Mouse (Mus musculus): ENCODE results near the gene Carmil3. TPM values are rescaled to one million over a fixed set of nuclear protein-coding genes. Genes with fewer than 3 reads are reported as not detected.

Gene Carmil3
- polyA plus RNA-seq, 1 experiment = 2.5 TPM

GRCm38 (mm10) chr14:55495509-55496240 is 5.2 kb downstream of the Carmil3 start:
- DNase-seq (ENCODE audit: low read depth) = no peak

DNA sequence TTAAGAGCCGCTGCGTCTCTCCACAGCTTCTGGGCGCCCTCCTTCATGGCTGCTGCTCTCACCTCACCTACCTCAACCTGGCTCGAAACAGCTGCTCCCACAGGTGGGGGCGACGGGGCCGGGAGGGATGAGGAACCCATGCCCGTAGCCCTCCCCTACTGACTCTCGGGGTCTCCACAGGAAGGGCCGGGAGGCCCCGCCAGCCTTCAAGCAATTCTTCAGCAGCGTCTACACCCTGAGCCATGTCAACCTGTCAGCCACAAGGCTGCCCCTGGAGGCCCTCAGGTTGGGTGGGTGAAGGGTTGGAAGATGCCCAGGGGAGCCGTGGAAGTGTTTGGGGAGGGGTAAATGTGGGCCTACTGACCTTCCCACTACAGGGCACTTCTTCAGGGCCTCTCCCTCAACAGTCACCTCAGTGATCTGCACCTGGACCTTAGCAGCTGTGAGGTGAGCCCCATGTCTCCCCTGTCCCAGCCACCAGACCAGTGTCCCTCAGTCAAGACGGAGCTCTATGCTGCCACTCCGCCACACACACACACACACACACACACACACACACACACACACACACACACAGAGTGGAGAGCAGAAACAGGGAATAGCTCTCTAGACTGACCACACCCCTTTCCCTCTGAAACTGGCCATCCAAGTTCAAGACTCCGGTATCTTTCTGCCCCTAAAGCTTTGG is 6.5 kb downstream of the Carmil3 start:
- DNase-seq (ENCODE audit: low read depth) = no peak

DNA sequence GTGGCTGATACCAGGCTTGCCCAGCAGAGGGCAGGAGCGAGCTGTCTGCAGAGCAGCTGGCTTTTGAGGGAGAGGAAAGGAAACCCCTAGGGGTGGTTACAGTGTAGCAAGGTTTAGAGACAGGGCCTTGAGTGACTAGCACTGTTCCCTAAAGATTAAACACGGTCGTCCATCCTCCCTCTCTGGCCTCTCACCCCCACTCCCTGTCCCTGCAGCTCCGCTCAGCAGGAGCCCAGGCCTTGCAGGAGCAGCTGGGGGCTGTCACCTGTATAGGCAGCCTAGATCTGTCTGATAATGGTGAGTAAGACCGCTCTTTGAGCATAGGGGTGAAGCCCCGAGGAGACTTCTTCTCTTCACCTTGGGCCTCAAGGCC is 7.0 kb downstream of the Carmil3 start:
- DNase-seq (ENCODE audit: low read depth) = no peak

DNA sequence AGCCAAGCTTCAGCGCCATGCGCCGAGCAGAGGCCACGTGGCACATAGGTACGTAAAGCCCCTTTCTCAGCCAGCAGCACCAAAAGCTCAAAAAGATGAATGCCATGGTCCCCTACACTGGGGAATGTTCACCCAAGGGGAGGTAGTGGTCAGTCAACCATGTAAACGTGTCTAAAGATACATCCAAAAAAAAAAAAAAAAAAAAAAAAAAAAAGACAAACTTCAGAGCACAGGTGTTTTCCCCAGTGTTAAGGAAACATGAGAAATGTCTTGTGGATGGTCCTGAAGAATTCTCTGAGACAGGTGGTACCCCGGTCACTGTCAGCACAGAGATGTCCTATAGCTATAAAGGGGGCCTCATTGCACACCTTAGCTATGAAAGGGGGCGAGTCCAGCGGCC is 15.2 kb downstream of the Carmil3 start:
- DNase-seq (ENCODE audit: low read depth) = no peak

DNA sequence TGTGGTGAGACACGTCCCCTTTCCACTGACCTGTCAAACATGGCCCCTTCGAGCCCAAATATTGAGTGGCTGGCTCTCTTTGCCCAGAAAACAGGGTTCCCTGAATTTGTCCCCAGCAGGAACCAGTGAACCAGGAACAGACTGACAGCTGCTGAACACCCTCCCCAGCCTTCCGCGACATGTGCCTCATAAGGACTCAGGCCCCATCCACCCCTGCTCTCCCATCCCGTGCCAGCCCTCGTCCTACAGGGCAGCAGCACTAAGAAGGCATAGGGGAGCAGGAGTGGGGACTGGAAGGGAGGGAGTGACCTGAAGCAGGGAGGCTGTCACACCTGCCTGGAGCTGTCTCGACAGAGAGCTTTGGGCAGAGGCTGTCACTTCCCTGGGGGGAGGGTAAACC is 17.4 kb downstream of the Carmil3 start:
- no peak for DNase-seq (ENCODE audit: low read depth)

DNA sequence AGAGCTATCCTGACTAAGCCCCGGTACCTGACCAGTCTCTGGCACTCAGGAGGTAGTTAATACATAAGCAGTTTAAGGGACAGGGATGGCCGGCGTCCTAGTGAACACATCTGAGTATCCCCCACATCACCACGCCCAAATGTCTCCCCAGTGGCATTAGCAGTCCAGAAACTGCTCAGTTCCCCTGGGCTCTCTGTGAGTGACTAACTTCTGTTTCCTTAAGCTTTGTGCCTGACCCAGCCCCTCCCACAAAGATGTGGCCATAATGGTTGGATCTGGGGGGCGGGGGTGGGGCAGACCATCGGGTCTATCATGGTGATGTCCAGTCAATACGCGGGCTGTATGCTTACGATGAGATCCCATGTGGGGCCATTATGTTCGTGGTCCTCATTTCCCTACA is 19.1 kb downstream of the Carmil3 start:
- DNase-seq (ENCODE audit: low read depth) = no peak

DNA sequence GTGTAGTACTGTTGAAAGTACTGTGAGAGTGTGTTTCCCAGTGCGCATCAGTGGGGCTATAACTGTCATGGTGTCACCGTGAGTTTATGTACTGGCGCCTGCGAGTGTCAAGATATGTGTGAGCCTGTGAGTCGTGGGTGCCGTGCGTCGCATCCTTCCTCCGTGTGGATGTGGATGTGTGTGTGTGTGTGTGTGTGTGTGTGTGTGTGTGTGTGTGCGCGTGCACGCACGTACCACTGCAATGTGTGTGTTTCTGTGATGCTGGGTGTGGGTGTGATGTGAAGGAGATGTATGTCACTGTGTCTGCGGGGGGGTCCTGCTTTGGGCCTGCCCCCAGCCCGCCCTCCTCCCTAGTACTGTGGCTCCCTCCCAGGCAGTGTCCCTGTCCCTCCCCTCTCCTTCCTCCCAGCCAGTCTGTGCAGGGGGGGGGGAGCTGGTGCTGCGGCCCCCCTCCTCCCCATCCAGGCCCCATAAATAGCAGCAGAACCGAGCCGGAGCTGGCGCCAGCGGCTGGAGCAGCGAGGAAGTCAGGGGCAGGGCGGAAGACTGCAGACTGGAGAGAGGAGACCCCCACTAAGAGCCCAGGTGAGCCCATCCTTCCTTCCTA is 19.8 kb downstream of the Carmil3 start, which contains the start of gene Cpne6:
TSS of gene Cpne6 (plus strand) at position 321 of the 607 bp plus-strand sequence.
- no peak for DNase-seq (ENCODE audit: low read depth)

DNA sequence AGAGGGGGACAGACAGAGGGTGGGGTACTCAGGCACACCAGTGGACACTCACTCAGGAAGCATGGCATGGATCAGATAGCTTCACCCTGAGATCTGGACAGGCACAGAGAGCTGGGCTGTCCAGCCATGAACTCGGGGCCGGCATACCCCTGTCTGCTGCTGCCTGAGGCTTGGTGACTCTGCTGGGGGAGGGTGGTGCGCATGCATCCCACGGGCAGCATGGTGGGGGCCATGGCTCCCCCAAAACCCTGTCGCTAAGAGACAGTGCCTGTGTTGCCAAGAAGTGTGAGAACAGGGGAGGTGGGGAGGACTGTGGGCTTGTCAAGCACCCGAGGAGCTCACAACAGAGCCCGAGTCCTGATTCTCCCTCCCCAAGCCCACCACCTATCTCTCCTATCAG is 20.6 kb downstream of the Carmil3 start:
- DNase-seq (ENCODE audit: low read depth) = no peak

DNA sequence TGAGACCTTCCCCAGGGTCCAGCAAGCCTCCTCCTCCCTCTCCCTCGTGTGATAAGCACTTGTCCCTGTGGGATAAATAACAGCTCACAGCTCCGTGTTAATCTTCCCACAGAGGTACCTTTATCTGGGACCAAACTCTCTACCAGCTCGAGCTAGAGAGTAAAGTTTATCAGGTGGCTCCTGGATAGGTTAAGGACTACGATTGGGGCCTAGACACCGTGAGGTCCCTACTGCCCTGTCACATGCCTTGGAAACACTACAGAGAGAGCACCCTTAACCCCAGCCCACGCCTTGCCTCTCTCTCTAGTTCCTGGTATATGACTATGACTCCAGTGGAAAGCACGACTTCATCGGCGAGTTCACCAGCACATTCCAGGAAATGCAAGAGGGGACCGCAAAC is 23.5 kb downstream of the Carmil3 start:
- DNase-seq (ENCODE audit: low read depth) = no peak

GRCm38 (mm10) chr14:55515846-55516245 is 25.4 kb downstream of the Carmil3 start:
- no peak for DNase-seq (ENCODE audit: low read depth)

DNA sequence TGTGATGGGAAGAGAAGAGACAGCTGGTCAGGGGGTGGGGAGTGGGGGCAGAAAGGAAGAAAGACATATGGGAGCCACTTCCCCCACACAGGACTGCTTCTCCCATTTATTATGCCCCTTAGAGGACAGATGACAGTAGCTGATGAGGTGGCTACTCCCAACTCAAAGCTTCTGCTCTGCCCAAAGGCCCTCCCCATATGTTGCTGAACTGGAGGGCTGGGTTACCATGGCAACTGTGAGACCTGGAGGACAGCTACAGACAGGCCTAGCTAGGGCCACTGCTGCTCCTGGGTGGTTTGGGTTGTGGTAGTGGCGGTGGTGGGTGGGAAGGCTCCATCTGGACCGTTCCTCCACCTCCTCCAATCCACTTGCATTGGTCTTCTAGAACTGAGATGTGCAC is 28.4 kb downstream of the Carmil3 start:
- DNase-seq (ENCODE audit: low read depth) = no peak

DNA sequence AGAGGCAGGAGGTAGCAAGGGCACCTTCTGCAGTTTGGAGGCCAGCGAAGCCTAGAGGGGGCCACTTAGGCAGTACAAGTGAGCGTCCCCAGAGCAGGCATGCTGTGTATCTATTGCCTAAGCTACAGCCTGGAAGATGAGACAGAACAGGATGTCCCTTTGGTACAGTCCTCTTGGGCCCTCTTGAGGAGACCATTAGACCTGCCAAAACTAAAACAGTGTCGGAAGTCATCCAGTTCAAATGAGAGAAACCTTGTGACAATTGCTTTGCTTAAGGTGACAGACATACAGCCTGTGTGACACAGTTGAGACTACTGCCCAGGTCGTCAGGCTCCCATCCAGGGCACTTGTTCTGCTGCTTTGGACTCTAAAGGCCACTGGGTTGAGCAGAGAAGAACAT is 29.2 kb downstream of the Carmil3 start:
- no peak for DNase-seq (ENCODE audit: low read depth)

GRCm38 (mm10) chr14:55520451-55521361 is 30.3 kb downstream of the Carmil3 start:
- DNase-seq (ENCODE audit: low read depth) = no peak

- no peak for DNase-seq (ENCODE audit: low read depth)
Observed at GRCm38 (mm10) chr14:55524062-55524461, 33.6 kb downstream of the Carmil3 start.

GRCm38 (mm10) chr14:55524785-55525184 is 34.3 kb downstream of the Carmil3 start, which contains the start of gene Nrl:
Gene Nrl, minus strand, starts transcription at chr14:55524981.
- no peak for DNase-seq (ENCODE audit: low read depth)

DNA sequence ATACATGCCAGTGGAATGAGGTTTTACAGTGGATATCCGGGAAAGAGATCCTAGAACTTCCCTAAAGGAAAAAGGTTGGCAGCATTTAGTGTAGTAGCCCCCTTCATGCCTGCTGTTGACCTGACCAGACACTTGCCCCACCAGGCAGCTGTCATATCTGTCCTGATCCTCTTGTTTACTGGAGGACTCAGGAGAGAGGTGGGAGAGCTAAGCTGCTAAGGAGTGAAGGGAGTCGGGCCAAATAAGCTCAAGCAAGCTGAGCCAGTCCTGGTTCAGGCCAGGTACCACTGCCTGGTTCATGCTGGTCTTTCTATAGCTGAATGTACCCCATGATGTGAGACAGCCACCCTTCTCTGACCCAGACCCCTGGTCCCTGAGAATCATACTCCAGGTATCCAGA is 36.2 kb downstream of the Carmil3 start:
- no peak for DNase-seq (ENCODE audit: low read depth)

DNA sequence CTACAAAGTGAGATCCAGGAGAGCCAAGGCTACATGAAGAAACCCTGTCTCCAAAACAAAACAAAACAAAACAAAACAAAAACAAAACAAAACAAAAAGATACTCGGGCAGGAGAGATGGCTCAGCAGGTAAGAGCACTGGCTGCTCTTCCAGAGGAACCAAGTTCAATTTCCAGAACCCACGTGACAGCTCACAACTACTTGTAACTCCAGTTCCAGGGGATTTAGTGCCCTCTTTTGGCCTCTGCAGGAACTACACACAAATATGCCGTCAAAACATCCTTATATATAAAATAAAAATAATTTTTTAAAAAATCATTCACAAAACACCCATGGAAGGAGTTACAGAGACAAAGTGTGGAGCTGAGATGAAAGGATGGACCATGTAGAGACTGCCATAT is 37.5 kb downstream of the Carmil3 start:
- no peak for DNase-seq (ENCODE audit: low read depth)

DNA sequence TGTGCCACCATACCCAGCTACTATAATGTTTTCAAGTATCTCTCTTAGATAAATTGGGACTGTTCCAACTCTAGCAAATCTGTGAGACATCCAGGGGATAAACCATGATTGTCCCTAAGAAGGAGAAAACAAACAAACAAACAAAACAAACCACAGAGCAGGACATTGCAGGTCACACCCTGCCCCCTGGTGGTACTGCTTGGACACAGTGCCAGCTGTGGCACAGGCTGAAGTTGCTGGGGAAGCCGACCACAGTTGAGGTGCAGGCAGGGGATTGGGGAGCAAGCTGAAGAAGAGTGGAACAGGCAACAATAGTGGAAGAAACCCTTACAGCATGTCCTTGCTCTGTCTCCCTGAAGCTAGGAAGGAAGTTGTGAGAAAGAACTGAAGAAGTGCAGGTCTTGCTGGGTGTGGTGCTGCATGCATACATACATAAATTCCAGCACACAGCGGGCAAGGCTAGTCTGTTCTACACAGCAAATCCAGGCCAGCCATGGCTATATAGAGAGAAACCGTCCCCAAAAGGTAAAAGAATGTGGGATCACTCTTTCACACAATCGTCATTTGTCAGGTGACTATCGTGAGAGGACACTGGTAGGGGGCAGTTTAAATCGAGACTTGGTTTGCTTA is 45.8 kb downstream of the Carmil3 start:
- no peak for DNase-seq (ENCODE audit: low read depth)

DNA sequence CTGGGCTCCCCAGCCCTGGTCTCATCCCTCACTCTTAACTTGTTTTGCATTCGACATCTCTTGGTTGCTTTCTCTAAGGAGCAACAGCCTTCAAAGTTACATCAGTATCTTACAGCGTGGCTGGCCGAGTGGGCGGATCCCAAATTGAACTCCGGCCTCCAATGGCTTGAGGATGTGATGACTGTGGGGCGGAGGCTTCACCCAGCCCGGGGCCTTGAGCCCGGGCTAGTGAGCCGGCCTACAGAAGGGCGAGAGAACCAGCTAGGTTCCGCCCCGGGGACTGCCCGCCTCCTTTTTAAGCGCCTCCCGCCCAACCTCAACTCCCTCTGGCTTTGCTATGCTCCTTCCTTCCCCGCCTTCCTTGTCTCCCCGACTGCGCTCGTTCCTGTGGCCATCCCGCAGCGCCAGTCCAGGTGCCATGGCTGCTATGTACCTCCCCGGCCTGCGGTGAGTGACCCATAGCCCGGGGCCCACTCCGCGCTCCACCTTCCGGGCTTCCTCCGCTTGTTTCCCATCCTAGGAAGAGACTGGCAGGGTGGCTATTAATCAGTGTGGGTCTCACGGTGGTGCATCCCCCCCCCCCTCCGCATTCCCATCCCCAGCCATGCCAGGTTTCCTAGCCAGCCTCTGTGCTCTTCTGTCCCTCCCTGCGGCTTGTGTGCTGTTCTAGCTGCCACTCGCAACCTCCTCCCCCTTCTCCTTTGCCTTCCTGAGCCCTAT is 49.8 kb downstream of the Carmil3 start, which contains the start of gene Pck2:
TSS of gene Pck2 (plus strand) at position 200 of the 720 bp plus-strand sequence.
- no peak for DNase-seq (ENCODE audit: low read depth)

- no peak for DNase-seq (ENCODE audit: low read depth)
Observed at GRCm38 (mm10) chr14:55540787-55541321, 50.4 kb downstream of the Carmil3 start.
